Mouse (Mus musculus) WW6 (cell line): ENCODE results near the gene Olfr1040.
"Not testable (repeated sequence)": the region's sequence is repeated elsewhere in the genome, so short reads cannot be mapped to it uniquely, and the experiment has no call there.

ENCODE experiments used
- DNase-seq: peaks from one replicate; pipeline ENCODE4 v3.0.0-alpha.2; 2013; ENCODE audit warnings: low read depth, low spot score

Gene Olfr1040

GRCm38 (mm10) chr2:86146632-86147031 is at the start of gene Olfr1040:
Olfr1040 (minus strand) TSS chr2:86146732.
- no peak for DNase-seq

- DNase-seq: no peak
Observed at GRCm38 (mm10) chr2:86195863-86196262, 49.3 kb upstream of the Olfr1040 start.

- DNase-seq: no peak
Observed at GRCm38 (mm10) chr2:86185583-86185982, 39.1 kb upstream of the Olfr1040 start, which contains the start of gene Olfr52. Olfr52 (minus strand) TSS chr2:86185683.

- DNase-seq: peak; percentile 34
Observed at GRCm38 (mm10) chr2:86179950-86180349, 33.4 kb upstream of the Olfr1040 start.

- no peak for DNase-seq
Observed at GRCm38 (mm10) chr2:86177720-86178119, 31.2 kb upstream of the Olfr1040 start, which contains the start of gene Olfr1044. Olfr1044 (minus strand) TSS chr2:86177820.

GRCm38 (mm10) chr2:86175422-86175821 is 28.9 kb upstream of the Olfr1040 start:
- DNase-seq: not testable (repeated sequence)

GRCm38 (mm10) chr2:86167422-86167821 is 20.9 kb upstream of the Olfr1040 start, which contains the start of gene Olfr1043:
Olfr1043 (minus strand) TSS chr2:86167522.
- DNase-seq: no peak

- DNase-seq: no peak
Observed at GRCm38 (mm10) chr2:86161738-86162137, 15.2 kb upstream of the Olfr1040 start, which contains the start of gene Olfr1042. Olfr1042 (minus strand) TSS chr2:86161838.

- DNase-seq: no peak
Observed at GRCm38 (mm10) chr2:86135828-86136227, 10.7 kb downstream of the Olfr1040 start, which contains the start of gene Olfr1039. Olfr1039 (minus strand) TSS chr2:86135928.
